Mouse (Mus musculus) myocyte (in vitro differentiated cells): Measurements from ENCODE around the gene Mgll.

Source experiments
- E2F4 ChIP-seq: IDR thresholded peaks from one replicate; pipeline ENCODE4 v1.6.1; 2011; ENCODE audit warnings: mild to moderate bottlenecking, control low read depth, moderate library complexity; ENCODE audit not compliant: insufficient read depth
- MYOG ChIP-seq, 3 experiments: IDR thresholded peaks; one replicate each; pipeline ENCODE4 v1.6.1; 2011; ENCODE audit warnings: control low read depth in 2 of 3, low read depth in 2 of 3, mild to moderate bottlenecking in 2 of 3; ENCODE audit not compliant: insufficient read length in 2 of 3, control insufficient read depth in 1 of 3, insufficient read depth in 1 of 3
- POLR2A ChIP-seq: IDR thresholded peaks from one replicate; pipeline ENCODE4 v1.6.1; 2011; ENCODE audit warnings: low read depth, mild to moderate bottlenecking, control low read depth, moderate library complexity; ENCODE audit not compliant: insufficient read length
- POLR2AphosphoS2 ChIP-seq: IDR thresholded peaks from one replicate; pipeline ENCODE4 v1.6.1; 2011; ENCODE audit warnings: low read depth, control low read depth; ENCODE audit not compliant: insufficient read length
- REST ChIP-seq: IDR thresholded peaks from one replicate; pipeline ENCODE4 v1.6.1; 2011; ENCODE audit warnings: mild to moderate bottlenecking, control low read depth, moderate library complexity; ENCODE audit not compliant: insufficient read depth, insufficient read length
- SRF ChIP-seq: IDR thresholded peaks from one replicate; pipeline ENCODE4 v1.6.1; 2011; ENCODE audit warnings: low read depth; ENCODE audit not compliant: control insufficient read depth, insufficient read length
- TCF12 ChIP-seq: IDR thresholded peaks from one replicate; pipeline ENCODE4 v1.6.1; 2011; ENCODE audit warnings: mild to moderate bottlenecking, control low read depth; ENCODE audit not compliant: poor library complexity, insufficient read depth, severe bottlenecking
- TCF3 ChIP-seq: IDR thresholded peaks from one replicate; pipeline ENCODE4 v1.6.1; 2011; ENCODE audit warnings: low read depth, control low read depth; ENCODE audit not compliant: insufficient read length

DNA sequence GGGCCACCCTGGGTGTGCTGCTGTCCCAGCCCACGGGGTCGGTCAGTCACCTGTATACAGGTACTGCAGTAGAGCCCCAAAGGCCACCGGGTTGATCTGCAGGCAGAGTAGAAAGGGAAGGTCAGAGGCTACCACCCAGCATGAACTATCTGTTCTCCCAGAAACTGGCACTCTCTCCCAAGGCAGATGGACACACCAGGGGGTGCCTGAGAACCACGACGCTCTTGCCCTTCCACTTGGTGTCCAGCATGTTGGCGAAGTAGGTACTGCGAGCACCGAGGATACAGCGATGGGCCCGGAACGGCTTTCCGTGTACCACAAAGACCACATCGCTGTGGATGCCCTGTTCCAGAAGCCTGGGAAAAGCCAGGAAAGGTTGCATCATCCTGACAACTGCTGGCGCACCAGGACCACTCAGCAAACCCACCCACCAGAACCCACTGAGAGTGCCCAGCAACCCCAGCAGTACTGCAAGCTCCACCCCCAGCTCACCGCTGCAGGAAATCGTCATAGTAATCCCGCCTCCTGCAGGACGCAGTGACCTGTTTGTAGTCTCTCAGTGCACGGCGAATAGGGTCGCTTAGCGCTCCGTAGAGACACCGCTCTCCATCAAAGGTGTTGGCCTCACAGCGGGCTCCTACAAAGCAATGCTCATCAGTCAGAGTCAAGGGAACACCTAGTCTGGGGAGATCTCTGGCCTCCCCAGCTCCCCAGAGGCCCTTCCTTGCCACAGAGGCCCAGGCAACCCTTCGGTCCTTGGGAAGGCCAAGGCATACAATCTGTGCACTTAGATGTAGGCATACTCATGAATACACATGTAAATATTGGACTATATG is 115.1 kb downstream of the Mgll start:
- TF ChIP-seq POLR2A: no peak
- TF ChIP-seq E2F4: no peak
- TF ChIP-seq TCF12: no peak
- TF ChIP-seq POLR2AphosphoS2: no peak
- no peak for TF ChIP-seq TCF3
- TF ChIP-seq REST: no peak
- TF ChIP-seq MYOG (IDR thresholded peaks at IDR 0.05; ENCODE audit: control insufficient read depth in 1 of 3, insufficient read depth in 1 of 3, insufficient read length in 2 of 3, low read depth in 2 of 3): no peak
- no peak for TF ChIP-seq SRF
